Mouse (Mus musculus): ENCODE measurements around the gene Hus1. TPM values are rescaled to one million over a fixed set of nuclear protein-coding genes. Genes with fewer than 3 reads are reported as not detected.

Gene Hus1
- 12.0 and 13.3 TPM in 2 replicates for polyA plus RNA-seq (2012; rRNA removed)

- TF ChIP-seq POLR2A (IDR thresholded peaks at IDR 0.05; ENCODE audit: borderline replicate concordance, extremely low read depth, insufficient read depth, insufficient read length, poor library complexity, severe bottlenecking): peak; percentile 37; the same call in 1 of the 2 replicates
- TF ChIP-seq CTCF (IDR thresholded peaks at IDR 0.05; ENCODE audit: borderline replicate concordance, extremely low read depth, insufficient read depth, insufficient read length): no peak
- DNase-seq (ENCODE audit: low read depth): peak; percentile 91
These were observed at the start of gene Hus1 for GRCm38 (mm10) chr11:9010853-9011339. Gene Hus1 (minus strand): TSS chr11:9011191.

- TF ChIP-seq CTCF (IDR thresholded peaks at IDR 0.05; ENCODE audit: borderline replicate concordance, extremely low read depth, insufficient read depth, insufficient read length): no peak
- no peak for TF ChIP-seq POLR2A (IDR thresholded peaks at IDR 0.05; ENCODE audit: borderline replicate concordance, extremely low read depth, insufficient read depth, insufficient read length, poor library complexity, severe bottlenecking)
- DNase-seq (ENCODE audit: low read depth): peak; percentile 22
These were observed 49.5 kb upstream of the Hus1 start for GRCm38 (mm10) chr11:9060484-9060883.

DNA sequence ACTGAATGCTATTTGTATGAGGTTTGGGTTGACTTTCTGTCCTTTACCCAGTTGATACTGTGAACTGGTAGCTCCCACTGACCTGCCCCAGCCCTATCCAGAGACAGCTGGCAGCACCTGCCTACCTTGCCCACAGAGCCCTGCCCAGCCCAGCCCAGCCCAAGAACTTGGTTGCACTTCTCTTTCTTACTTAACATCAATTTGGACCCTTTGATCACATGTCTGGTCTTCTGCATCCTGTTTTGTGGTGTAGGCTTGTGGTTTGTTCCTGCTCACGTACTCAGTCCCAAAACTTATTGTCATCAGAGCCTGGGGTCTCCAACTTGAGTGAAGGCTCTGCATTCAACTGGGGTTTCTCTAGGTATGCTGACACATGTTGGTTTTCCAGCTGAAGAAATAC is 49.0 kb upstream of the Hus1 start:
- DNase-seq (ENCODE audit: low read depth): no peak
- no peak for TF ChIP-seq CTCF (IDR thresholded peaks at IDR 0.05; ENCODE audit: borderline replicate concordance, extremely low read depth, insufficient read depth, insufficient read length)
- TF ChIP-seq POLR2A (IDR thresholded peaks at IDR 0.05; ENCODE audit: borderline replicate concordance, extremely low read depth, insufficient read depth, insufficient read length, poor library complexity, severe bottlenecking): no peak

- DNase-seq (ENCODE audit: low read depth): no peak
- TF ChIP-seq POLR2A (IDR thresholded peaks at IDR 0.05; ENCODE audit: borderline replicate concordance, extremely low read depth, insufficient read depth, insufficient read length, poor library complexity, severe bottlenecking) (no peak), CTCF (IDR thresholded peaks at IDR 0.05; ENCODE audit: borderline replicate concordance, extremely low read depth, insufficient read depth, insufficient read length) (no peak)
These were observed 46.7 kb upstream of the Hus1 start for GRCm38 (mm10) chr11:9057711-9058110.

DNA sequence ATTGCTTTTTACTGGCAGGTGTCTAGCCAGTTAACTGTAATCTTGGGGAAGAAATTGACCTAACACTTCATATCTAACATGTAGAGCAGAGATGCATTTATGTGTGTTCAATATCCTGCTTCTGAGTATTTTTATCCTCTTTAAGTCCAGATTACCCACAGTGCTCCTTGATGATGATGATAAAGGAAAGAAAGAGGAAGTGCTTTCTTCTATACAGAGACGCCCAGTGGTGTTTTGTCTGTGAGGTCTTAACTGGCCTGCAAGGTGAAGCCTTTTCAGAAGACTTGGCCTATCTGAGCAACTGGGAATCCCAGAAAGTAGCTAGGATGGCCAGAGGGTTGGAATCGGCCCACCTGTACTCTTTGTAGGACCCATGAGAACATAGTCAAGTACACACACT is 45.9 kb upstream of the Hus1 start:
- TF ChIP-seq POLR2A (IDR thresholded peaks at IDR 0.05; ENCODE audit: borderline replicate concordance, extremely low read depth, insufficient read depth, insufficient read length, poor library complexity, severe bottlenecking) (no peak), CTCF (IDR thresholded peaks at IDR 0.05; ENCODE audit: borderline replicate concordance, extremely low read depth, insufficient read depth, insufficient read length) (no peak)
- DNase-seq (ENCODE audit: low read depth): no peak

- DNase-seq (ENCODE audit: low read depth): no peak
- no peak for TF ChIP-seq CTCF (IDR thresholded peaks at IDR 0.05; ENCODE audit: borderline replicate concordance, extremely low read depth, insufficient read depth, insufficient read length)
These were observed 40.9 kb upstream of the Hus1 start for GRCm38 (mm10) chr11:9051895-9052294.

GRCm38 (mm10) chr11:9050241-9050640 is 39.2 kb upstream of the Hus1 start:
- no peak for TF ChIP-seq CTCF (IDR thresholded peaks at IDR 0.05; ENCODE audit: borderline replicate concordance, extremely low read depth, insufficient read depth, insufficient read length)
- no peak for TF ChIP-seq POLR2A (IDR thresholded peaks at IDR 0.05; ENCODE audit: borderline replicate concordance, extremely low read depth, insufficient read depth, insufficient read length, poor library complexity, severe bottlenecking)
- DNase-seq (ENCODE audit: low read depth): no peak

DNA sequence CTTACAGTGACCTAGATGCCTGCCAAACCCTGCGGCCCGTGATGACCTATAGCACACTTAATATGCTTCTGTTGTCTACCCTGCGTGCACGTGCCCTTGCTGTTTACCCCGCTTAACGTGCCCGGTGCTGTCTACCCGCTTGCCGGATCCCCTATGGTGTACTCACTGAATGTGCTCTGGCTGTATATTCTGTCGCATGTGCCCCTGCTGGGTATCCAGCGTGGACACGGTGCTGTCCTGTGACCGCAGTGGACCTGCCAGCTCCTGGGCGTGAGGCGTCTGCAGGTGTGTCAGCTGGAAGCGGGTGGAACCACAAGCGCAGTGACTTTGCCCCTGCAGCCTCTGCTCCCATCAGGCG is 37.7 kb upstream of the Hus1 start, which contains the start of gene Sun3:
Gene Sun3, minus strand, starts transcription at position 289 of the 358 bp plus-strand sequence.
- no peak for DNase-seq (ENCODE audit: low read depth)
- no peak for TF ChIP-seq POLR2A (IDR thresholded peaks at IDR 0.05; ENCODE audit: borderline replicate concordance, extremely low read depth, insufficient read depth, insufficient read length, poor library complexity, severe bottlenecking)
- no peak for TF ChIP-seq CTCF (IDR thresholded peaks at IDR 0.05; ENCODE audit: borderline replicate concordance, extremely low read depth, insufficient read depth, insufficient read length)

DNA sequence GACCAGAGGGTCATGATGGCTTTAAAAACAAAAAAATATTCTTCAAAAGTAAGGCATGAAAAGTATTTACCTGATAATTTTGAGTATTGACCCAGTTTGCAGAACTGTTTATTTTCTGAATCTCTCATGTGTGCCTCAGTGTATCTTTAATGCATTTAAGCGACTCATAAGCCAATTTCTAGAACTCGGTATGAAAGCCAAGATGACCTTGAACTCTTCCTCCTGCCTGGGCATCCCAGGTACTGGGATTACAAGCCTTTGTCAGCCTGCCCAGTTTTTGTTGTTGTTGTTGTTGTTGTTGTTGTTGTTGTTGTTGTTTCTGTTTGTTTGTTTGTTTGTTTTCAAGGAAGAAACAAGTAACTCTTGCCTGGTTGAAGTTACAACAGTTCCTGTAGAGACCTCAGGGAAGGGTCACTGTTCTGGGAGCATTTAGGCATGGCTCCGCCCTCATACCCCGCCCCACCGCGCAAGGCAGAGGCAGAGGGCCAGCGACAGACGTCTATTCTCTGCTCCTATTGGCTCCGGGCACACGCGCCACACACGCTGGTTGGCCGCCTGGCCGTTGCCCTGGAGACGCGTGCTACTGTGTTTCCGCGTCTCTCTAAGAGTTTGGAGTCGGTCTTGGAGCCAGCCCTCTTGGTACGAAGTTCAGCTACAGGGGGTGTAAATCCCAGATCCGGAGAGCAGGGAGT is 37.2 kb upstream of the Hus1 start, which contains the start of gene Gm11992:
Gene Gm11992, plus strand, starts transcription at position 584 of the 692 bp plus-strand sequence.
- DNase-seq (ENCODE audit: low read depth): peak; percentile 95
- TF ChIP-seq CTCF (IDR thresholded peaks at IDR 0.05; ENCODE audit: borderline replicate concordance, extremely low read depth, insufficient read depth, insufficient read length) (no peak), POLR2A (IDR thresholded peaks at IDR 0.05; ENCODE audit: borderline replicate concordance, extremely low read depth, insufficient read depth, insufficient read length, poor library complexity, severe bottlenecking) (no peak)

- TF ChIP-seq POLR2A (IDR thresholded peaks at IDR 0.05; ENCODE audit: borderline replicate concordance, extremely low read depth, insufficient read depth, insufficient read length, poor library complexity, severe bottlenecking) (no peak), CTCF (IDR thresholded peaks at IDR 0.05; ENCODE audit: borderline replicate concordance, extremely low read depth, insufficient read depth, insufficient read length) (no peak)
- peak; percentile 11 for DNase-seq (ENCODE audit: low read depth)
These were observed 36.1 kb upstream of the Hus1 start for GRCm38 (mm10) chr11:9047044-9047443.

DNA sequence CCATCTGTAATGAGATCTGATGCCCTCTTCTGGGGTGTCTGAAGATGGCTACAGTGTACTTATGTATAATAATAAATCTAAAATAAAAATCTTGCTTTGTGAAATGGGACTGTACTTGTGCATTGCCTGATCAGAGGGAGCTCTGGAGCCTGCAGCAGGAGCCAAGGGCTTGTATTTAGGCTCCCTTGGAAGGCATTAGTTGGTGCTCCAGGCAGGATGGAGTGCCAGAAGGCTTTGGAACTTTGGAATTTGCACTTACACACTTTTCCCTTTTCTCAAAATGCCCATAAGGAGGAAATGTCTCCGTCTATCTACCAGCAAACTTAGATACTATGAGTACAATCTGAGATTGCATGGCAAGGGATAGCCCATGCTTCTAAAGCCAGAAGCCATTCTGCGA is 35.6 kb upstream of the Hus1 start:
- no peak for DNase-seq (ENCODE audit: low read depth)
- TF ChIP-seq CTCF (IDR thresholded peaks at IDR 0.05; ENCODE audit: borderline replicate concordance, extremely low read depth, insufficient read depth, insufficient read length): no peak
- TF ChIP-seq POLR2A (IDR thresholded peaks at IDR 0.05; ENCODE audit: borderline replicate concordance, extremely low read depth, insufficient read depth, insufficient read length, poor library complexity, severe bottlenecking): no peak

GRCm38 (mm10) chr11:9031530-9031929 is 20.5 kb upstream of the Hus1 start:
- no peak for DNase-seq (ENCODE audit: low read depth)

More at GRCm38 (mm10) chr11:9031530-9031929, 20.5 kb upstream of the Hus1 start:
- TF ChIP-seq CTCF (IDR thresholded peaks at IDR 0.05; ENCODE audit: borderline replicate concordance, extremely low read depth, insufficient read depth, insufficient read length): no peak
- TF ChIP-seq POLR2A (IDR thresholded peaks at IDR 0.05; ENCODE audit: borderline replicate concordance, extremely low read depth, insufficient read depth, insufficient read length, poor library complexity, severe bottlenecking): no peak

Measured in brain, embryonic 14.5 days (tissue).